Mouse (Mus musculus) forebrain, postnatal 0 days (tissue): ENCODE data around the gene Slc35a2. TPM values are rescaled to one million over a fixed set of nuclear protein-coding genes. Genes with fewer than 3 reads are reported as not detected.

ENCODE experiments used
- ATAC-seq: fragments of 200-750 bp; cut with Nextera tagmentation; 2 replicates; pipeline ENCODE4 v1.8.0; 2017; ENCODE audit warnings: mild to moderate bottlenecking, moderate library complexity
- DNase-seq: peaks from one replicate; pipeline ENCODE4 v3.0.0-alpha.2; 2015
- H3K27ac ChIP-seq: fragments of 300-500 bp; sonication (generic); 2 replicates; pipeline ENCODE4 v1.5.1; 2014; ENCODE audit warnings: low read depth, mild to moderate bottlenecking, antibody characterized with exemption, low read length, moderate library complexity, mixed read lengths
- H3K27me3 ChIP-seq: fragments of 300-500 bp; sonication (generic); 2 replicates; pipeline ENCODE4 v1.6.1; 2014; ENCODE audit warnings: mild to moderate bottlenecking, low read length, mixed read lengths; ENCODE audit not compliant: insufficient read depth
- H3K36me3 ChIP-seq: fragments of 300-500 bp; sonication (generic); 2 replicates; pipeline ENCODE4 v1.6.1; 2014; ENCODE audit warnings: mild to moderate bottlenecking, moderate library complexity; ENCODE audit not compliant: insufficient read depth
- H3K4me1 ChIP-seq: fragments of 300-500 bp; sonication (generic); 2 replicates; pipeline ENCODE4 v1.6.1; 2014; ENCODE audit warnings: antibody characterized with exemption; ENCODE audit not compliant: insufficient read depth
- H3K4me2 ChIP-seq: fragments of 300-500 bp; sonication (generic); 2 replicates; pipeline ENCODE4 v1.6.1; 2014; ENCODE audit warnings: low read depth, mild to moderate bottlenecking, moderate library complexity
- H3K4me3 ChIP-seq: fragments of 300-500 bp; sonication (generic); 2 replicates; pipeline ENCODE4 v1.5.1; 2014; ENCODE audit warnings: low read depth, low read length, mixed read lengths
- H3K9ac ChIP-seq: fragments of 300-500 bp; sonication (generic); 2 replicates; pipeline ENCODE4 v1.6.1; 2014; ENCODE audit warnings: mild to moderate bottlenecking
- H3K9me3 ChIP-seq: fragments of 300-500 bp; sonication (generic); 2 replicates; pipeline ENCODE4 v1.6.1; 2016; ENCODE audit warnings: low read length
- CTCF ChIP-seq: sonication (generic); IDR thresholded peaks from 2 replicates; pipeline ENCODE4 v1.5.1; 2016; ENCODE audit warnings: antibody characterized with exemption, control low read depth, low read depth
- WGBS: fragments of 180-500 bp; shearing (Covaris S2); extraction: QIAGEN DNeasy Blood & Tissue Kit; methylation state at CpG from one replicate; pipeline ENCODE4 v1.1.7; 2014; 5-methylcytosine and 5-hydroxymethylcytosine counted together
- polyA plus RNA-seq: library from polyadenylated mRNA; unstranded; fragments of >200 nt; fragmentation: Nextera tagmentation; extraction: Ambion mirVana; gene quantifications from 2 replicates; pipeline ENCODE4 v1.2.1, GENCODE M21; 2015
- total RNA-seq: library from RNA; depleted of rRNA; stranded (reverse); fragments of >200 nt; gene quantifications from 2 replicates; pipeline ENCODE4 v1.2.3, GENCODE M21; 2014; rRNA removed

Slc35a2 gene
- total and polyA plus RNA-seq, 2 experiments from 2014 or later = 36.3 to 40.6 TPM

DNA sequence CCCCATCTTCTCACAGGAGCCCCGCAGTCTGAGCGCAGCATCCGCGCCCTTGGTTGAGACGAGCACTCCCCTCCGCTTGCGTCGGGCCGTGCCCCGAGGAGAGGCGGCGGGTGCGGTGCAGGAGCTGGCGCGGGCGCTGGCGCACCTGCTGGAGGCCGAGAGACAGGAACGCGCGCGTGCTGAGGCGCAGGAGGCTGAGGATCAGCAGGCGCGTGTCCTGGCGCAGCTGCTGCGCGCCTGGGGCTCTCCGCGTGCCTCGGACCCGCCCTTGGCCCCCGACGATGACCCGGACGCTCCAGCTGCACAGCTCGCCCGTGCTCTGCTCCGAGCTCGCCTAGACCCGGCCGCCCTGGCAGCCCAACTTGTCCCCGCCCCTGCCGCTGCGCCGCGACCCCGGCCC, 38.2 kb downstream of the Slc35a2 start:
- H3K4me3 ChIP-seq = peak overlapping the region; percentile 47
- peak overlapping the region; percentile 57 for H3K4me2 ChIP-seq
- no peaks in the 10 kb centered on the region for H3K27me3 ChIP-seq
- peak; percentile 9 for DNase-seq
- peak overlapping the region; percentile 62 for H3K9ac ChIP-seq
- no peaks in the 10 kb centered on the region for H3K4me1 ChIP-seq
- H3K9me3 ChIP-seq = no peaks in the 10 kb centered on the region
- ATAC-seq = no peak
- TF ChIP-seq CTCF = no peak
- WGBS = 35% methylated on average over 48 of the region's 48 CpGs
- H3K27ac ChIP-seq = no peak overlapping the region; the same call in 1 of the 2 replicates
- H3K36me3 ChIP-seq = no peaks in the 10 kb centered on the region

DNA sequence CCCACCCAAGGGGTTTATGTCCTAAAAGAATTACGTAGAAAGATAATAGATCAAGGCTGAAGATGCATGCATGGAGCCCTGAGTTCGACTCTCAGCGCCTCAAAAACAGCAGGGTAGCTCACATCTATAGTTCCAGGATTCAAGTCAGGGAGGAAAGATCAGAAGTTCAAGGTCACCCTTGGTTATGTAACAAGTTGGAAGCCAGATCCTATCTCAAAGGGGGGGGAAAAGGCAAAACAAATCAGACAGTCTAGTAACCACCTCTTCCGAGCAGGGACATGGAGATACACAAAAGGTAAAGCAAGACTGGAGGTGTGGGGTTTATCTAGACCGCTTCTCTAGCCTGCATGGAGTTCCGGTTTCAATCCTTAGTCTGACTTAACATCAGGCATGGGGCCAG, 42.4 kb downstream of the Slc35a2 start:
- H3K9me3 ChIP-seq = no peaks in the 10 kb centered on the region
- DNase-seq = no peak
- H3K9ac ChIP-seq = no peak overlapping the region
- no peak overlapping the region for H3K4me2 ChIP-seq
- TF ChIP-seq CTCF = no peak
- peaks cover 9% of the 10 kb centered on the region for H3K36me3 ChIP-seq
- ATAC-seq = no peak
- H3K4me1 ChIP-seq = no peaks in the 10 kb centered on the region
- H3K27me3 ChIP-seq = no peaks in the 10 kb centered on the region; the same call in 1 of the 2 replicates
- 76% methylated on average over 6 of the region's 6 CpGs for WGBS
- no peak overlapping the region for H3K27ac ChIP-seq
- no peak overlapping the region for H3K4me3 ChIP-seq

DNA sequence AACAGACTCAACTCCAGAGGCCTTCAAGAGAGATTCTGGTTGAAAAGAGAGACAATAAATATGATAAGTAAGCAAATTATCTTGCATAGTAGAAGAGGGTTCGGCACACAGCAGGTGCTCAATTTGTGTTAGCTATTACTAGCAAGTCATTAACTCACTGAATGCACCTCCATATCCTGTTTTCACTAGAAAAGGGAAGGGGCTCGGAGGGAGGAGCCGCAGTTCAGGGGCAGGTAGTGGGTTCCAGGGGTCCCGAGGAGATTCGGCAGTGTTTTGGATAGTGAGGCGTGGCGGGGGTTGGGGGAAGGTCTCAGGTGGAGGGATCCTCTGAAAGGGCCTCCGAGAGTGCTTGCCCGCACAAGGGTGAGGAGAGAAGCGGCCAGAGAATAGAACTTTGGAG, 43.3 kb downstream of the Slc35a2 start:
- no peak for ATAC-seq
- Histone ChIP-seq H3K9ac (no peak overlapping the region), H3K36me3 (peaks cover 13% of the 10 kb centered on the region), H3K4me1 (no peaks in the 10 kb centered on the region), H3K9me3 (no peaks in the 10 kb centered on the region), H3K27me3 (no peaks in the 10 kb centered on the region; the same call in 1 of the 2 replicates), H3K27ac (no peak overlapping the region), H3K4me3 (no peak overlapping the region), H3K4me2 (no peak overlapping the region)
- TF ChIP-seq CTCF = no peak
- no peak for DNase-seq
- 35% methylated on average over 10 of the region's 10 CpGs for WGBS

DNA sequence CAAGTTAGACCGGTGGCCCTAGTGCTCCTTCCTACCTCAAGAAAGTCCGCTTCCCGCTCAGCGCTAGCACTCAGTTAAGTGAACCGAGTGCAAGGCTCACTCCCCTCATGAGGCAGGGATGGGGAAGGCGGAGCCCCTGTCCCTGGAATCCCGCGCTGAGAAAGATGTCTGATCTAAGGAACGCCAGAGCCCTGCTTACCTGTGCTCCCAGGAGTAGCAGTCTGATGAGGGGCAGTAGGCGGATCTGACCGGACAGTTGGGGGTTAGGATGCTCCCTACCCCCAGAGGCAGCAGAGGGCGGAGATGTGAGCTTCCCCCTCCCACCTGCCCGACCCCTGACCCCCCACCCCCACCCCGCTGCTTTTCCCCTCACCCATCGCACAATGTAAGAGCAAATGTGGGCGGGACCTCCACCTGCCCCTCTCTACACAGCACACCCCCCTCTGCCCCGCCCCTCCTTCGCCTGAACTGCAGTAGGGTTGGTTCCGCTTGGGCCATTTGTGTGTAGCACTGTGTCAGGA, 44.5 kb downstream of the Slc35a2 start, which contains the start of gene Eras:
Eras (minus strand) TSS at position 338 of the 521 bp plus-strand sequence.
- no peaks in the 10 kb centered on the region for H3K4me1 ChIP-seq
- H3K4me3 ChIP-seq = no peak within 1 kb of the TSS
- no peak for TF ChIP-seq CTCF
- H3K36me3 ChIP-seq = peaks cover 13% of the 10 kb centered on the region
- DNase-seq = no peak
- ATAC-seq = no peak
- 25% methylated on average over 19 of the region's 19 CpGs for WGBS
- H3K9me3 ChIP-seq = no peaks in the 10 kb centered on the region
- H3K9ac ChIP-seq = no peak within 1 kb of the TSS
- H3K27me3 ChIP-seq = no peaks in the 10 kb centered on the region; the same call in 1 of the 2 replicates
- no peak within 1 kb of the TSS for H3K27ac ChIP-seq
- no peak within 1 kb of the TSS for H3K4me2 ChIP-seq

DNA sequence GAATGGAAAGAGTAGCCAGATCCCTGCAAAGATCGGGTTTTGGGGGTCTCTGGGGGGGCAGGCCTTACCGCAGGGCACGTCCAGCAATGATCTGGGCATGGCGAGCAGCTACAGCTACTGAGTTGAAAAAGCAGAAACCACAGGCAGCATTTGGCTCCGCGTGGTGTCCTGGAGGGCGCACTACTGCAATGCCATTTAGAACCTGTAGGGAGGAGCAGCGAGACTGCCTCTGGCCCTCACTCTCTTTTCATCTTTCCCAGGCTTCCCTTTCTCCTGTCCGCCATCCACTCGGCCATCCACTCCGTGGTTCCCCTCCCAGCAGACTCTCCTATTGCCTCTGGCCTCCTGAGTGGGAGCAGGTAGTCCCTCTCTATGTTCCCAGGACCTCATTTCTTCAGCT, 53.0 kb downstream of the Slc35a2 start:
- no peak for ATAC-seq
- Histone ChIP-seq H3K9ac (no peak overlapping the region), H3K4me3 (no peak overlapping the region), H3K36me3 (no peaks in the 10 kb centered on the region), H3K27ac (no peak overlapping the region), H3K9me3 (no peaks in the 10 kb centered on the region), H3K4me2 (no peak overlapping the region), H3K4me1 (no peaks in the 10 kb centered on the region), H3K27me3 (no peaks in the 10 kb centered on the region)
- no peak for DNase-seq
- 58% methylated on average over 11 of the region's 11 CpGs for WGBS
- TF ChIP-seq CTCF = no peak

- TF ChIP-seq CTCF = no peak
- Histone ChIP-seq H3K9ac (no peak overlapping the region), H3K27ac (no peak overlapping the region), H3K36me3 (no peaks in the 10 kb centered on the region), H3K4me1 (no peaks in the 10 kb centered on the region), H3K4me3 (no peak overlapping the region), H3K27me3 (no peaks in the 10 kb centered on the region), H3K4me2 (no peak overlapping the region), H3K9me3 (no peaks in the 10 kb centered on the region)
- WGBS = 93% methylated on average over 6 of the region's 6 CpGs
- no peak for ATAC-seq
- no peak for DNase-seq
Observed at GRCm38 (mm10) chrX:7937667-7938066, 53.8 kb downstream of the Slc35a2 start.

Other genes starting within 250 kb of the Slc35a2 start
- gene Syp, start 245.6 kb upstream of the Slc35a2 start, total RNA-seq = 321 and 330 TPM in 2 replicates
- 190 and 242 TPM in 2 replicates for gene Syp, start 245.6 kb upstream of the Slc35a2 start, polyA plus RNA-seq
- gene Prickle3, start 226.8 kb upstream of the Slc35a2 start, total RNA-seq = 1.2 TPM in 2 replicates
- 1.0 and 1.5 TPM in 2 replicates for gene Prickle3, start 226.8 kb upstream of the Slc35a2 start, polyA plus RNA-seq
- 15.7 and 24.3 TPM in 2 replicates for gene Plp2, start 212.6 kb upstream of the Slc35a2 start, total RNA-seq
- gene Plp2, start 212.6 kb upstream of the Slc35a2 start, polyA plus RNA-seq = 37.3 and 38.3 TPM in 2 replicates
- gene Magix, start 202.8 kb upstream of the Slc35a2 start, total RNA-seq = 0.15 TPM in 1 of 2 replicates, not detected in the other
- 0.21 and 0.22 TPM in 2 replicates for gene Magix, start 202.8 kb upstream of the Slc35a2 start, polyA plus RNA-seq
- 15.9 and 21.0 TPM in 2 replicates for gene Gpkow, start 186.9 kb upstream of the Slc35a2 start, total RNA-seq
- 36.4 and 41.2 TPM in 2 replicates for gene Gpkow, start 186.9 kb upstream of the Slc35a2 start, polyA plus RNA-seq
- 29.0 and 32.2 TPM in 2 replicates for gene Wdr45, start 169.7 kb upstream of the Slc35a2 start, total RNA-seq
- 30.8 and 31.5 TPM in 2 replicates for gene Wdr45, start 169.7 kb upstream of the Slc35a2 start, polyA plus RNA-seq
- gene Gm45208, start 161.8 kb upstream of the Slc35a2 start, total RNA-seq = 0.76 and 1.2 TPM in 2 replicates
- 0.91 TPM in 1 of 2 replicates, not detected in the other for gene Gm45208, start 161.8 kb upstream of the Slc35a2 start, polyA plus RNA-seq
- gene Praf2, start 155.6 kb upstream of the Slc35a2 start, total RNA-seq = 87.2 and 89.6 TPM in 2 replicates
- gene Praf2, start 155.6 kb upstream of the Slc35a2 start, polyA plus RNA-seq = 139 TPM in 2 replicates
- 149 and 202 TPM in 2 replicates for gene Ccdc120, start 133.1 kb upstream of the Slc35a2 start, total RNA-seq
- gene Ccdc120, start 133.1 kb upstream of the Slc35a2 start, polyA plus RNA-seq = 59.3 and 66.3 TPM in 2 replicates
- gene Tfe3, start 121.5 kb upstream of the Slc35a2 start, total RNA-seq = 12.8 and 20.4 TPM in 2 replicates
- gene Tfe3, start 121.5 kb upstream of the Slc35a2 start, polyA plus RNA-seq = 17.3 and 20.1 TPM in 2 replicates
- gene Gripap1, start 94.3 kb upstream of the Slc35a2 start, total RNA-seq = 40.7 and 41.5 TPM in 2 replicates
- gene Gripap1, start 94.3 kb upstream of the Slc35a2 start, polyA plus RNA-seq = 46.0 and 62.4 TPM in 2 replicates
- gene Kcnd1, start 61.7 kb upstream of the Slc35a2 start, total RNA-seq = 2.2 and 2.6 TPM in 2 replicates
- 4.1 and 4.8 TPM in 2 replicates for gene Kcnd1, start 61.7 kb upstream of the Slc35a2 start, polyA plus RNA-seq
- 73.7 and 76.8 TPM in 2 replicates for gene Otud5, start 42.7 kb upstream of the Slc35a2 start, total RNA-seq
- gene Otud5, start 42.7 kb upstream of the Slc35a2 start, polyA plus RNA-seq = 39.6 and 40.3 TPM in 2 replicates
- 12.2 and 13.4 TPM in 2 replicates for gene Pim2, start 5.8 kb upstream of the Slc35a2 start, total RNA-seq
- 20.3 and 21.8 TPM in 2 replicates for gene Pim2, start 5.8 kb upstream of the Slc35a2 start, polyA plus RNA-seq
- gene Pqbp1, start 15.2 kb downstream of the Slc35a2 start, total RNA-seq = 125 and 143 TPM in 2 replicates
- gene Pqbp1, start 15.2 kb downstream of the Slc35a2 start, polyA plus RNA-seq = 226 and 229 TPM in 2 replicates
- 39.6 and 42.9 TPM in 2 replicates for gene Timm17b, start 15.3 kb downstream of the Slc35a2 start, total RNA-seq
- 129 and 151 TPM in 2 replicates for gene Timm17b, start 15.3 kb downstream of the Slc35a2 start, polyA plus RNA-seq
- not detected in 2 replicates for gene Gm10491, start 23.8 kb downstream of the Slc35a2 start, total RNA-seq
- gene Gm10491, start 23.8 kb downstream of the Slc35a2 start, polyA plus RNA-seq = not detected in 2 replicates
- 1.2 TPM in 1 of 2 replicates, not detected in the other for gene Gm10490, start 25.5 kb downstream of the Slc35a2 start, total RNA-seq
- gene Gm10490, start 25.5 kb downstream of the Slc35a2 start, polyA plus RNA-seq = not detected in 2 replicates
- 69.6 and 85.4 TPM in 2 replicates for gene Pcsk1n, start 35.8 kb downstream of the Slc35a2 start, total RNA-seq
- 344 and 434 TPM in 2 replicates for gene Pcsk1n, start 35.8 kb downstream of the Slc35a2 start, polyA plus RNA-seq
- not detected in 2 replicates for gene Eras, start 44.6 kb downstream of the Slc35a2 start, total RNA-seq
- not detected in 2 replicates for gene Eras, start 44.6 kb downstream of the Slc35a2 start, polyA plus RNA-seq
- 62.3 and 87.3 TPM in 2 replicates for gene Hdac6, start 63.9 kb downstream of the Slc35a2 start, total RNA-seq
- 42.3 and 51.8 TPM in 2 replicates for gene Hdac6, start 63.9 kb downstream of the Slc35a2 start, polyA plus RNA-seq
- gene Gata1, start 94.0 kb downstream of the Slc35a2 start, total RNA-seq = 0.15 TPM in 1 of 2 replicates, not detected in the other
- gene Gata1, start 94.0 kb downstream of the Slc35a2 start, polyA plus RNA-seq = not detected in 2 replicates
- 0.43 and 0.77 TPM in 2 replicates for gene Glod5, start 134.5 kb downstream of the Slc35a2 start, total RNA-seq
- gene Glod5, start 134.5 kb downstream of the Slc35a2 start, polyA plus RNA-seq = 0.45 and 1.2 TPM in 2 replicates
- gene Suv39h1, start 190.7 kb downstream of the Slc35a2 start, total RNA-seq = 38.7 and 46.1 TPM in 2 replicates
- 33.7 and 37.7 TPM in 2 replicates for gene Suv39h1, start 190.7 kb downstream of the Slc35a2 start, polyA plus RNA-seq
- 0.81 and 0.85 TPM in 2 replicates for gene Was, start 206.5 kb downstream of the Slc35a2 start, total RNA-seq
- 0.09 and 0.30 TPM in 2 replicates for gene Was, start 206.5 kb downstream of the Slc35a2 start, polyA plus RNA-seq
- gene Wdr13, start 248.9 kb downstream of the Slc35a2 start, total RNA-seq = 261 and 316 TPM in 2 replicates
- gene Wdr13, start 248.9 kb downstream of the Slc35a2 start, polyA plus RNA-seq = 45.2 and 58.4 TPM in 2 replicates